Mouse (Mus musculus) stomach, embryonic 14.5 days (tissue): ENCODE measurements around the gene Rsf1. TPM values are rescaled to one million over a fixed set of nuclear protein-coding genes. Genes with fewer than 3 reads are reported as not detected.

Experiments
- ATAC-seq: fragments of 200-750 bp; cut with Nextera tagmentation; 2 replicates; pipeline ENCODE4 v1.8.0; 2017; ENCODE audit warnings: low read depth, moderate TSS enrichment; ENCODE audit not compliant: insufficient number of reproducible peaks, insufficient read depth, low FRiP score
- H3K27ac ChIP-seq: fragments of 300-500 bp; sonication (generic); 2 replicates; pipeline ENCODE4 v1.5.1; 2014; ENCODE audit warnings: mild to moderate bottlenecking, low read length, moderate library complexity, mixed read lengths
- H3K27me3 ChIP-seq: fragments of 300-500 bp; sonication (generic); 2 replicates; pipeline ENCODE4 v1.6.1; 2014; ENCODE audit warnings: low read length, control low read depth, mixed read lengths; ENCODE audit not compliant: control insufficient read depth, insufficient read depth
- H3K36me3 ChIP-seq: fragments of 300-500 bp; sonication (generic); 2 replicates; pipeline ENCODE4 v1.6.1; 2014; ENCODE audit warnings: mild to moderate bottlenecking, control low read depth, low read length, moderate library complexity, mixed read lengths; ENCODE audit not compliant: control insufficient read depth, insufficient read depth
- H3K4me1 ChIP-seq: fragments of 300-500 bp; sonication (generic); 2 replicates; pipeline ENCODE4 v1.6.1; 2014; ENCODE audit warnings: low read length, control low read depth, mixed read lengths; ENCODE audit not compliant: control insufficient read depth, insufficient read depth
- H3K4me2 ChIP-seq: fragments of 300-500 bp; sonication (generic); replicated peaks from 2 replicates; pipeline ENCODE4 v1.6.1; 2014; ENCODE audit warnings: low read depth, low read length, control low read depth
- H3K4me3 ChIP-seq: fragments of 300-500 bp; sonication (generic); 2 replicates; pipeline ENCODE4 v1.5.1; 2014; ENCODE audit warnings: low read depth, low read length, control low read depth
- H3K9ac ChIP-seq: fragments of 300-500 bp; sonication (generic); replicated peaks from 2 replicates; pipeline ENCODE4 v1.6.1; 2014; ENCODE audit warnings: low read depth, mild to moderate bottlenecking, control low read depth, low read length, moderate library complexity, mixed read lengths
- H3K9me3 ChIP-seq: fragments of 300-500 bp; sonication (generic); 2 replicates; pipeline ENCODE4 v1.6.1; 2016; ENCODE audit warnings: low read depth, low read length, control low read depth; ENCODE audit not compliant: control insufficient read depth
- WGBS: fragments of 180-500 bp; shearing (Covaris S2); extraction: QIAGEN DNeasy Blood & Tissue Kit; methylation state at CpG from one replicate; pipeline ENCODE4 v1.1.7; 2014; 5-methylcytosine and 5-hydroxymethylcytosine counted together
- polyA plus RNA-seq: library from polyadenylated mRNA; unstranded; fragments of >200 nt; fragmentation: Nextera tagmentation; extraction: Ambion mirVana; gene quantifications from 2 replicates; pipeline ENCODE4 v1.2.1, GENCODE M21; 2014

Gene Rsf1
- polyA plus RNA-seq, 1 experiment from 2014 or later, result 33.3 TPM

DNA sequence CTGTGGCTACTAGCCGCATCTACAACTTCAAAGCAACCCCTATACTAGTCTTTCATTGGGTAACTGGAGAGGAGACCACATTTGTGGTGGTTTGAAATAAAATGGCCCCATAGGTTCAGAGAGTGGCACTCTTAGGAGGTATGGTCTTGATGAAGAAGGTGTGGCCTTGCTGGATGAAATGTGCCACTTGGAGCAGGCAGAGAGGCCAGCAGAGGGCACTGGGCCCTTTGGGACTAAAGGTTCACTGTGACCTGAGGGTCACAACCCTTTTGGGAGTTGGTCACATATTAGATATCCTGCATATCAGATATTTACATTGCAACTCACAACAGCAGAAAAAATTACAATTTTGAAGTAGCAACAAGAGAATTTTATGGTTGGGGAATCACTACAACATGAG lies 9.3 kb upstream of the Rsf1 start:
- Histone ChIP-seq H3K27ac (no peak overlapping the region), H3K4me2 (no peak overlapping the region)
- WGBS, result 84% methylated on average over 1 of the region's 1 CpGs

DNA sequence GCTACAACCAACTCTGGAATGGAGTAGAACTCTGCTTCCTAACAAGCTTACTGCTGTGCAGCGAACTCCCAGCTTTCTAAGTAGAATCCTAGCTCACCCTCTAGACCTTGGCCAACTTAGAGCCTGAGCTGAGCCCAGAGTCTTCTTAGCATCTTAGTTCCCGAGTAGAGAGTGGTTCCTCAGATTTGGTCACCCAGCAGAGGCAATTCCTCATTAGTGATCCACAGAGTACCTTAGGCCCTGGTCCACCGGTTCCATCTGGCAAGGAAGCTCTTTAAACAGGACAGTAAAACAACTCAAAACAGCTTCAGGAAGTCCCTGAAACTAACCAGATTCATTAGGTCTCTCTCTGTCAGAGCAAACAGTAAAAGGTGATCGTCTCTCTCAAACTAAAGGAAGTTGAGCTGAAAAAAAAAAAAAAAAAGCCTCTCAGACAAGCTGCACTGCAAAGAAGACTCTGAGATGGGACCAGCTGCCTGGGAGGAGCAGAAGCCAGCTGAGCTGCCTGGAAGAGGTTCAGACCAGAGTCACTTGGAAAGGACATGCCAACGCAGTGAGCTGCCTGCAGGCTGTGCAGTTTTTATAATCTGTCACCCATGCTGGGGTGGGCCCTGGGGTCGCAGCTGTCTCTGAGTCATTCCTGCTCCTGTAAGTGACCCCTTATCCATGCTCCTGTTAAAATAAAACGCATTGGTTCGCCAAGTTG lies 1.2 kb upstream of the Rsf1 start:
- Histone ChIP-seq H3K27ac (peak overlapping the region; percentile 17; the same call in 1 of the 2 replicates), H3K27me3 (no peaks in the 10 kb centered on the region), H3K4me2 (peak overlapping the region; percentile 72), H3K4me1 (peaks cover 11% of the 10 kb centered on the region; the same call in 1 of the 2 replicates), H3K4me3 (peak overlapping the region; percentile 100), H3K36me3 (no peaks in the 10 kb centered on the region; the same call in 1 of the 2 replicates), H3K9me3 (no peaks in the 10 kb centered on the region), H3K9ac (peak overlapping the region; percentile 78)
- no peak for ATAC-seq
- WGBS, result 23% methylated on average over 8 of the region's 8 CpGs

More for the DNA sequence above, 9.3 kb upstream of the Rsf1 start:
- Histone ChIP-seq H3K4me1 (no peaks in the 10 kb centered on the region), H3K27me3 (no peaks in the 10 kb centered on the region), H3K4me3 (no peak overlapping the region), H3K9ac (no peak overlapping the region), H3K36me3 (no peaks in the 10 kb centered on the region; the same call in 1 of the 2 replicates), H3K9me3 (no peaks in the 10 kb centered on the region)
- no peak for ATAC-seq

DNA sequence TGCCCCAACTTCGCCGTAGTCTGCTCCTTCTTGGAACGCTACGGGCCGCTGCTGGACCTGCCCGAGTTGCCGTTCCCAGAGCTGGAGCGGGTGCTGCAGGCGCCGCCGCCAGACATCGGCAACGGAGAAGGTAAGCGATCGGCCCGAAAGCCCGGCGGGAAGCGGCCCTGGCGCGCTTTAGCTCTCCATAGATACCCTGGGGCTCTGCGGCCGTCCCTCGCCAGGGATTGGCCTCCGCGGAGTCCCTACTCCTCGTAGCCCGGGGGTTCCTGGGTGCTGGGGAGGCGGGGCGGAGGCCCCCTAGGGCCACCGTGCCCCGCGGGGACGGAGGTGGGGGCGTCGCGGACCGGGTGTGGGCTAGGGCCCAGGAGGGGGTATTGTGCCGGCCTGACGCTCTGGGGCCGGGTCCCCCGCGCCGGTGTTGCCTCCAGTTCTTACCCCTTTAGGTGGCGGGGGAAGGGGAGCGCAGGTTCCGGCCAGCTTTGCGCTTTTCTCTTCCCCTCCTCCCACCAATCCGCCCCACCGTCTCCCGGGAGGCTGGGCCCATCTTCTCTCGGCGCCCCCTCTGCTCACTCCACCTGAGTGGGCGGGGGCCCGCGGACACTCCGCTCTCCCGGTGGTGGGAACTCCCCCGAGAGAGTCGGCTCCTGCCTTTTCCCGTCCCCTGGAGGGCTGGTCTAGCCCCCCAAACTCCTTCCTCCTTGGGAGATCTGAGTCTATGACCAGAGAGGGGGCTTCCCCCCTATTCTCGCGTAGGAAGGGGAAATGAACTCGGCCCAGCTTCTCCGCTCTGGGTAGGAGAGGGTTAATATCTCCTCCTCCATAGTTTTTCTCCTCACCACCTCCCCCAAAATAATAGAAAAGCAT lies 520 bp downstream of the Rsf1 start:
- Histone ChIP-seq H3K9ac (peak overlapping the region; percentile 99), H3K9me3 (no peaks in the 10 kb centered on the region), H3K27ac (peak overlapping the region; percentile 99), H3K27me3 (no peaks in the 10 kb centered on the region), H3K36me3 (no peaks in the 10 kb centered on the region; the same call in 1 of the 2 replicates), H3K4me3 (peak overlapping the region; percentile 100), H3K4me1 (peaks cover 11% of the 10 kb centered on the region; the same call in 1 of the 2 replicates), H3K4me2 (peak overlapping the region; percentile 73)
- under 1% methylated on average over 63 of the region's 65 CpGs for WGBS
- ATAC-seq, result peak; percentile 53

DNA sequence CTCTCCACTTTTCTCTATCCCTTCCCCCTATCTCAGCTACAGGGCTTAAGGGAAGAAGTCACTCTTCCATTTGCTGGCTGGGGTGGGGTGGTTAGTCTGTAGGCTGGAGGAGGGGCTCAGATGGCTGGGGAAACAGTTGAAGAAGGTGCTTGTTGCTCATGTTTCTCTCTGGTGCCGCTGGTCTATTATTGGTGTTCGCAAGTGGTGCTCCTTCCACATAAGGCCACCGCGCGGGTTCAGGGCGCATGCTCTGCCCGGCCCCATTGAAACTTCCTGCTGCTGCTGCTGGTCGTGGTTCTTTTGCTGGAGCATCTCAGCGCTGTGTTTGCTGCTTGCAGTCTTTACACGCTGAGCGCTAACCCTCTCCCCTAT lies 1.1 kb downstream of the Rsf1 start:
- 1% methylated on average over 11 of the region's 11 CpGs for WGBS
- Histone ChIP-seq H3K4me3 (peak overlapping the region; percentile 100), H3K9me3 (no peaks in the 10 kb centered on the region), H3K36me3 (no peaks in the 10 kb centered on the region), H3K4me2 (peak overlapping the region; percentile 73), H3K4me1 (peaks cover 11% of the 10 kb centered on the region; the same call in 1 of the 2 replicates), H3K27ac (peak overlapping the region; percentile 99), H3K27me3 (no peaks in the 10 kb centered on the region), H3K9ac (peak overlapping the region; percentile 99)
- peak; percentile 49 for ATAC-seq

DNA sequence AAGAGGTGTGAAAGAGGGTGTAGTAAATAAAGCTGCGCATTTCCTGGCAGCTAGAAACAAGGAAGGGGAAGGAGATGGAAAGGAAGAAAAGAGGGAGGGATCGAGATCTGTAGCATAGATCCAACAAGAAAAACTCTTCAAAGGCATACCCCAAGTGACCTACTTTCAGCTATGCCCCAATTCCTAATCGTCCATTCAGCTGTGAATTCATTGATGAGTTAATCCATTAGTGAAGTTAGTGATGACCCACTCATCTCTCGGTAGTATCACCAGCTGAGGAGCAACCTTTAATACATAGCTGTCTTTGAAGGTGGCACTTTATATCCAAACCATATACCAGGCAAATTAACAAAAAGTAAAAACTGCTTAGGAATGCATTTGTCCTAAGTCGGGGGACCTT lies 8.8 kb downstream of the Rsf1 start:
- peaks cover 25% of the 10 kb centered on the region for H3K4me1 ChIP-seq
- no peak overlapping the region for H3K27ac ChIP-seq
- H3K4me3 ChIP-seq, result no peak overlapping the region
- ATAC-seq, result no peak
- no peak overlapping the region for H3K4me2 ChIP-seq
- WGBS, result 80% methylated on average over 5 of the region's 5 CpGs
- H3K27me3 ChIP-seq, result no peaks in the 10 kb centered on the region
- no peak overlapping the region for H3K9ac ChIP-seq
- H3K9me3 ChIP-seq, result no peaks in the 10 kb centered on the region
- no peaks in the 10 kb centered on the region for H3K36me3 ChIP-seq

DNA sequence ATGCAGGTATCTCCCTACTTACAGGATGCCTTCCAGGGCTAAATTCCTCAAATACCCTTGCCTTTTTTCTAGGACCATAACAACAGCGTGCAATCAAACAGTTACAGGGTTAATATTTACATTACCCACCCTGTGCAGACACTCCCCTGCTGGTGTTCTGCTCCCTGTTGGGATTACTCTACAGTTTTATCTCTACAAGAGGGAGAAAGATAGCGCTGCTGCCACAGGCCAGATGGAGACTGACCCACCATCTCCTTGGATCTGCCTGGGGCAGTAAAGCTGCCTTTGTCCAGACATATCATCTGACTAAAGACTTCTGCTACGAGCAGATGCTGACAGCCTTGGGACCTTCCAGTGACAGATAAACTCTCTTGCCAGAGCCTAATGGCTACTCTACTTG lies 10.8 kb downstream of the Rsf1 start:
- H3K27ac ChIP-seq, result no peak overlapping the region
- no peaks in the 10 kb centered on the region for H3K36me3 ChIP-seq
- H3K9me3 ChIP-seq, result no peaks in the 10 kb centered on the region
- WGBS, result 9% methylated on average over 3 of the region's 3 CpGs
- no peak overlapping the region for H3K4me3 ChIP-seq
- H3K4me2 ChIP-seq, result no peak overlapping the region
- H3K27me3 ChIP-seq, result no peaks in the 10 kb centered on the region
- no peak for ATAC-seq
- no peak overlapping the region for H3K9ac ChIP-seq
- peaks cover 25% of the 10 kb centered on the region for H3K4me1 ChIP-seq

DNA sequence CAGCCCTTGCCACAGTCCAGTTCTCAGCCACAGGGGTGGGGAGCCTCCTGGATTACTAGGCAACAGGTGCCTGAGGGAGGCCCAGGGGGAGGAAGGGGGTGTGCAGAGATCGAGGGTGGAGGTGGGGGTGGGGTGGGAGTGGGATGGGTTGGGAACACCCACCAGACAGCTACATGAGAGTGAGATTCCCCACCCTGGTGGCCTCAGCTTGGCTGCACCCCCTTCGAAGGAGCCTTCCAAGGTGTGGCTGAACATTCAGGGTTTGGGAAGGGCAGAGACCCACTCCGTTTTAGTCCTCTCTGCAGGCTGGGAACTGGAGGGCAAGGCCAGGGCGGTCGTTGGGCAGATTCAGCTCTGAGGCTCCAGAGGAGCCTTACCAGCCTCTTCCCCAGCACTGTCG lies 11.6 kb downstream of the Rsf1 start:
- peaks cover 25% of the 10 kb centered on the region for H3K4me1 ChIP-seq
- H3K9ac ChIP-seq, result no peak overlapping the region
- no peaks in the 10 kb centered on the region for H3K9me3 ChIP-seq
- H3K36me3 ChIP-seq, result no peaks in the 10 kb centered on the region
- no peaks in the 10 kb centered on the region for H3K27me3 ChIP-seq
- H3K4me2 ChIP-seq, result no peak overlapping the region
- WGBS, result 72% methylated on average over 6 of the region's 6 CpGs
- ATAC-seq, result no peak
- H3K4me3 ChIP-seq, result no peak overlapping the region
- H3K27ac ChIP-seq, result no peak overlapping the region

DNA sequence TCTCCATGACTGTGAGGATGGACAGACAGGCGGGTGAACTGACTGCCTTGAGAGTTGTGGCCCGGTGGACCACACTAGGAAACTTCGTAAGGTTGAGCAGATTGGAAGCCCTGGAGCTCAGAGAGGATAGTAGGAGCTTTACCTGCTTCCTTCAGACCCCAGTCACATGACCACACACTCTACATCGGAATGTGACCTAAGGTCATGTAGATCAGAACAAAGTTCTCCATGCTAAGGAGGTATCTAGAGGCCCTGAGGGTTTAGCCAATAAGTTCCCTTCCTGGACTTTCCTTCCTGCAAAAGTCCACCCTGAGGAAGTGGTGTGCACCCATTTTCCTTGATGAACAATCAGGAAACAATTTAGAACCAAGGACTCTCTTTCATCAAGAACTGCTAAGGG lies 12.7 kb downstream of the Rsf1 start:
- Histone ChIP-seq H3K4me3 (no peak overlapping the region), H3K27ac (no peak overlapping the region), H3K9me3 (no peaks in the 10 kb centered on the region), H3K27me3 (no peaks in the 10 kb centered on the region), H3K4me2 (no peak overlapping the region), H3K36me3 (no peaks in the 10 kb centered on the region), H3K9ac (no peak overlapping the region), H3K4me1 (peaks cover 25% of the 10 kb centered on the region)
- ATAC-seq, result no peak
- WGBS, result 91% methylated on average over 4 of the region's 4 CpGs
